Mouse (Mus musculus) hindbrain, embryonic 11.5 days (tissue): Measurements from ENCODE around the gene Rara. TPM values are rescaled to one million over a fixed set of nuclear protein-coding genes. Genes with fewer than 3 reads are reported as not detected.
"Not testable (repeated sequence)": the region's sequence is repeated elsewhere in the genome, so short reads cannot be mapped to it uniquely, and the experiment has no call there.

Source experiments
- ATAC-seq: fragments of 200-750 bp; cut with Nextera tagmentation; 2 replicates; pipeline ENCODE4 v1.8.0; 2017; ENCODE audit warnings: mild to moderate bottlenecking, moderate TSS enrichment, moderate library complexity; ENCODE audit not compliant: low FRiP score
- DNase-seq: peaks from one replicate; pipeline ENCODE4 v3.0.0-alpha.2; 2015; ENCODE audit warnings: low spot score
- H3K27ac ChIP-seq: fragments of 300-500 bp; sonication (generic); 2 replicates; pipeline ENCODE4 v1.5.1; 2014; ENCODE audit warnings: mild to moderate bottlenecking, low read depth, low read length
- H3K27me3 ChIP-seq: fragments of 300-500 bp; sonication (generic); 2 replicates; pipeline ENCODE4 v1.6.1; 2014; ENCODE audit warnings: mild to moderate bottlenecking, low read length, moderate library complexity, mixed read lengths; ENCODE audit not compliant: control insufficient read depth, insufficient read depth
- H3K36me3 ChIP-seq: fragments of 300-500 bp; sonication (generic); 2 replicates; pipeline ENCODE4 v1.6.1; 2014; ENCODE audit warnings: mild to moderate bottlenecking, low read length, moderate library complexity, mixed read lengths; ENCODE audit not compliant: control insufficient read depth, insufficient read depth
- H3K4me1 ChIP-seq: fragments of 300-500 bp; sonication (generic); replicated peaks from 2 replicates; pipeline ENCODE4 v1.6.1; 2014; ENCODE audit warnings: low read length, mixed read lengths; ENCODE audit not compliant: control insufficient read depth, insufficient read depth
- H3K4me2 ChIP-seq: fragments of 300-500 bp; sonication (generic); replicated peaks from 2 replicates; pipeline ENCODE4 v1.6.1; 2014; ENCODE audit warnings: mild to moderate bottlenecking, low read depth, low read length
- H3K4me3 ChIP-seq: fragments of 300-500 bp; sonication (generic); 2 replicates; pipeline ENCODE4 v1.5.1; 2014; ENCODE audit warnings: low read depth, low read length
- H3K9ac ChIP-seq: fragments of 300-500 bp; sonication (generic); 2 replicates; pipeline ENCODE4 v1.6.1; 2014; ENCODE audit warnings: low read depth, low read length
- H3K9me3 ChIP-seq: fragments of 300-500 bp; sonication (generic); 2 replicates; pipeline ENCODE4 v1.6.1; 2016; ENCODE audit warnings: low read length; ENCODE audit not compliant: control insufficient read depth
- WGBS: fragments of 180-500 bp; shearing (Covaris S2); extraction: QIAGEN DNeasy Blood & Tissue Kit; methylation state at CpG from one replicate; pipeline ENCODE4 v1.1.7; 2014; 5-methylcytosine and 5-hydroxymethylcytosine counted together
- polyA plus RNA-seq: library from polyadenylated mRNA; unstranded; fragments of >200 nt; fragmentation: Nextera tagmentation; extraction: Ambion mirVana; gene quantifications from 2 replicates; pipeline ENCODE4 v1.2.1, GENCODE M21; 2014

The Rara gene
- polyA plus RNA-seq, 1 experiment from 2014 or later, result 51.2 TPM

DNA sequence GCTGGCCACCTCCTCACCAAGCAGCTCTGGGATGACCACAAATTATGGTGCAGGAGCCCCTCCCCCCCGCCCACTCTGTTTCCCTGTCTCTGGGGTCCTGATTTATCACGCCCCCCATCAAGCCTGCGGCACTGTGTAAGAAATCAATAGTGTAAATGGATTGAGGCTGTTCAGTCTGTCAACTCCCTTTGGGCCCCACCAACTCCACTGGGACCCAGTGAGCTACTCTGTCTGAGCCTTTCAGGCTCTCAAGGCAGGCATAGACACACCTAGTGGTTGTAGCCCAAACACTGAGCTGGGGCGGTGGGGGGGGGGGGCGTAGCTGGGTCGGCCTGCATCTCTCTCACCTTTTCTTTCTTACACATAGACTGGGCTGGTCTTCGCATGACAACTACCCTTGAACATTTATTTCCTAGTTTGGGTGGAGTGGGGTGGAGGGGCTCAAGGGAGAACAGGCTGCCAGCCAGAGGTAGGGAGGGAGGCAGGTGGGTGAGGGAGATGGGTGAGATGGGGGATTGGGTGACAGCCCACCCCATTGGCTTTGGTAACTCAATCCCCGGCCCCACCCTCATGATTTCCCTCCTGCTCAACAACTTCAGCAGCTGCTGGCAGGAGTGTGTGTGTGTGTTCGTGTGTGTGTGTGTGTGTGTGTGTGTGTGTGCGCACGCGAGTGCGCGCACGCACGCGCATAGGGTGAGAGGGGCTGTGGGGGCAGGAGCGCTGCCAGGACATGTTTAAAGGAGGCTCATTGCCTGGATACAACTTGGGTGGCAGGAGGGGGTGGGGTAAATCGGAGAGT, 4.9 kb downstream of the Rara start:
- Histone ChIP-seq H3K4me2 (no peak overlapping the region; the same call in 1 of the 2 replicates), H3K36me3 (no peaks in the 10 kb centered on the region), H3K9ac (no peak overlapping the region), H3K27me3 (no peaks in the 10 kb centered on the region; the same call in 1 of the 2 replicates), H3K4me3 (0 out of 2 replicates have a peak overlapping the region, but pooled peaks have one; percentile 2), H3K9me3 (no peaks in the 10 kb centered on the region), H3K27ac (peak overlapping the region; percentile 54), H3K4me1 (peaks cover 43% of the 10 kb centered on the region)
- WGBS, result 29% methylated on average over 19 of the region's 19 CpGs
- ATAC-seq (peak; percentile 39; the same call in 1 of the 2 replicates), DNase-seq (peak; percentile 52)

GRCm38 (mm10) chr11:98933151-98933550, 5.5 kb downstream of the Rara start:
- Histone ChIP-seq H3K36me3 (no peaks in the 10 kb centered on the region), H3K27ac (0 out of 2 replicates have a peak overlapping the region, but pooled peaks have one; percentile 24), H3K4me1 (peaks cover 45% of the 10 kb centered on the region), H3K4me3 (no peak overlapping the region), H3K9ac (no peak overlapping the region), H3K9me3 (no peaks in the 10 kb centered on the region), H3K4me2 (no peak overlapping the region), H3K27me3 (no peaks in the 10 kb centered on the region; the same call in 1 of the 2 replicates)
- DNase-seq (no peak), ATAC-seq (no peak)
- WGBS, result 48% methylated on average over 9 of the region's 9 CpGs

DNA sequence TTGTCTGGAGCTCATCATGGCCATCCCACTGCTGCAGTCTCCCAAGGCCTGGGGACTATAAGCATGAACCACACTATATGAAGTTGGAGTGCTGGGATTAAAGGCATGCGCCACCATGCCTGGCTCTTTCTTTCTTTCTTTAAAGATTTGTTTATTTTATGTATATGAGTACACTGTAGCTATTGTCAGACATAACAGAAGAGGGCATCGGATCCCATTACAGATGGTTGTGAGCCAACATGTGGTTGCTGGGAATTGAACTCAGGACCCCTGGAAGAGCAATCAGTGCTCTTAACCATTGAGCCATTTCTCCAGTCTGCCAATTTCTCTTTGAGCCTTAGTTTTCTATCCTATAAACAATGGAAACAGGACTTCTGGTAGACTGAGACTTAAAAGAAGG, 6.2 kb downstream of the Rara start:
- H3K4me1 ChIP-seq, result peaks cover 45% of the 10 kb centered on the region
- not testable (repeated sequence) for ATAC-seq, H3K36me3 ChIP-seq, H3K9ac ChIP-seq, H3K4me3 ChIP-seq, H3K27ac ChIP-seq, H3K4me2 ChIP-seq, H3K27me3 ChIP-seq, DNase-seq, H3K9me3 ChIP-seq
- 91% methylated on average over 2 of the region's 2 CpGs for WGBS

DNA sequence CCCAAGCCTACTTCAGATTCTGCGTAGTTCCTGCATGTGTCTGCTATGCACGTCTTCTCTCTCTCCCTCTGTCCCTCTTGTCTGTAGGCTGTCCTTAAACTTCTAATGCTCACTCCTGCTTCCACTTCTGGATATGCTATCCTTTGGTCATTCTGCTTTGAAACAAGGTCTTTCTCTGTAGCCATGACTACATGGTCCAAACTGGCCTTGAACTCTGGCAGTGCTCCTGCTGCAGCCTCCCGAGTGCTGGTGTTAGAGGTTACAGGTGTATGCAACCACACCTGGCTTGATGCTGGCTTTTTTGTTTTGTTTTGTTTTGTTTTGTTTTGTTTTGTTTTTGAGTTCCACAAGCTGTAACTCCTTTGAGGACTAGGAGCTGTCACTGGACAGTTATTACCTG, 6.7 kb downstream of the Rara start:
- Histone ChIP-seq H3K27ac (no peak overlapping the region), H3K36me3 (no peaks in the 10 kb centered on the region), H3K4me1 (peaks cover 44% of the 10 kb centered on the region), H3K4me3 (no peak overlapping the region), H3K4me2 (no peak overlapping the region), H3K9ac (no peak overlapping the region), H3K9me3 (no peaks in the 10 kb centered on the region), H3K27me3 (no peaks in the 10 kb centered on the region; the same call in 1 of the 2 replicates)
- WGBS, result 91% methylated on average over 3 of the region's 3 CpGs
- DNase-seq (no peak), ATAC-seq (no peak)

DNA sequence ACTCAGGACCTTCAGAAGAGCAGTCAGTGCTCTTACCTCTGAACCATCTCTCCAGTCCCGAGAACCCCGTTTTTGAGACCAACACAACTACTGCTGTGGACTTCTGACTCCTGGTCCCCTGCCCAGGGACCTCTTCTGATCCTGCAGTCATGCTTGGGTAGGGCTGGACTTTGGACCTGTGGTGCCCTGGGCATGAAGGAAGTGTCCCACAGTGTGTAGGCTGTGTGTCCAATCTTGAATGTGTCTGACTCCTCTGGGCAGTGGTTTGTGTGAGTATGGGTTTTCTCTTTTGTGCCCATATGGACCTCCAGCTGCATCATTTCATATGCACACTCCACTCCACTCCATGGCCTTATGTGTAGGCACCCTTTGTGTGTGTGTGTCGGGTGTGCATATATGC, 7.5 kb downstream of the Rara start:
- Histone ChIP-seq H3K36me3 (no peaks in the 10 kb centered on the region), H3K9ac (no peak overlapping the region), H3K4me2 (no peak overlapping the region), H3K9me3 (no peaks in the 10 kb centered on the region), H3K27me3 (no peaks in the 10 kb centered on the region; the same call in 1 of the 2 replicates), H3K27ac (no peak overlapping the region), H3K4me1 (peaks cover 49% of the 10 kb centered on the region), H3K4me3 (no peak overlapping the region)
- DNase-seq, result no peak
- no peak for ATAC-seq
- 90% methylated on average over 3 of the region's 3 CpGs for WGBS

DNA sequence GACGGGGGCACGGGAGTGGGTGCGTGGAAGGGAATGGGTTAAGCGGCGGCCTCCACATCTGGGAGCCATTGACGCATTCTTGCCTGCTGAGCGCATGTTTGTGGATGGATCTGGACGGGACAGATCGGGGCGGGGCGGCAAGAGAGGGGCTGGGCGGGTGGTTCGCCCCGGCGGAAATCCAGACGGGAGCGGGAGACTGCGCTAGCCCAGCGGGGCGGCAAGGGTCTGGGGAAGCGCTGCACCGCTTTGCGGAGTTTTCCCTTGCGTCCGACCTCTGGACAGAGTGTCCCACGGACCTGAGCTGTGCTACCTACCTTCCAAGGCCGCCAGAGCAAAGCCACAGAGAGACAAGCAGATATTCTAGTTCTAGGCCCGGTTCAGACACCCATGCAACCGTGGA, 8.6 kb downstream of the Rara start:
- peak; percentile 72 for DNase-seq
- 2% methylated on average over 29 of the region's 29 CpGs for WGBS
- H3K36me3 ChIP-seq, result no peaks in the 10 kb centered on the region
- peak overlapping the region; percentile 25; the same call in 1 of the 2 replicates for H3K27ac ChIP-seq
- peak overlapping the region; percentile 23; the same call in 1 of the 2 replicates for H3K9ac ChIP-seq
- no peaks in the 10 kb centered on the region for H3K9me3 ChIP-seq
- peak overlapping the region; percentile 65 for H3K4me3 ChIP-seq
- ATAC-seq, result no peak
- peaks cover 56% of the 10 kb centered on the region for H3K4me1 ChIP-seq
- peak overlapping the region; percentile 98 for H3K4me2 ChIP-seq
- no peaks in the 10 kb centered on the region; the same call in 1 of the 2 replicates for H3K27me3 ChIP-seq

- Histone ChIP-seq H3K4me3 (peak overlapping the region; percentile 65), H3K9me3 (no peaks in the 10 kb centered on the region), H3K27me3 (no peaks in the 10 kb centered on the region; the same call in 1 of the 2 replicates), H3K36me3 (no peaks in the 10 kb centered on the region), H3K9ac (peak overlapping the region; percentile 28; the same call in 1 of the 2 replicates), H3K4me2 (peak overlapping the region; percentile 98), H3K27ac (peak overlapping the region; percentile 58; the same call in 1 of the 2 replicates), H3K4me1 (peaks cover 55% of the 10 kb centered on the region)
- ATAC-seq (peak; percentile 41), DNase-seq (peak; percentile 49)
- WGBS, result 1% methylated on average over 23 of the region's 23 CpGs
These were observed 9.2 kb downstream of the Rara start for GRCm38 (mm10) chr11:98936606-98937409.

GRCm38 (mm10) chr11:98937410-98937913, 9.8 kb downstream of the Rara start:
- H3K4me1 ChIP-seq, result peaks cover 49% of the 10 kb centered on the region
- WGBS, result under 1% methylated on average over 33 of the region's 38 CpGs
- ATAC-seq (peak; percentile 86), DNase-seq (peak; percentile 91)
- H3K4me2 ChIP-seq, result peak overlapping the region; percentile 98
- H3K27me3 ChIP-seq, result no peaks in the 10 kb centered on the region; the same call in 1 of the 2 replicates
- H3K9me3 ChIP-seq, result no peaks in the 10 kb centered on the region
- H3K4me3 ChIP-seq, result peak overlapping the region; percentile 65
- peak overlapping the region; percentile 58 for H3K27ac ChIP-seq
- H3K9ac ChIP-seq, result peak overlapping the region; percentile 67
- H3K36me3 ChIP-seq, result no peaks in the 10 kb centered on the region
